Comparison of ENCODE assay signal across 9 mouse cellular contexts in the genomic region with DNA sequence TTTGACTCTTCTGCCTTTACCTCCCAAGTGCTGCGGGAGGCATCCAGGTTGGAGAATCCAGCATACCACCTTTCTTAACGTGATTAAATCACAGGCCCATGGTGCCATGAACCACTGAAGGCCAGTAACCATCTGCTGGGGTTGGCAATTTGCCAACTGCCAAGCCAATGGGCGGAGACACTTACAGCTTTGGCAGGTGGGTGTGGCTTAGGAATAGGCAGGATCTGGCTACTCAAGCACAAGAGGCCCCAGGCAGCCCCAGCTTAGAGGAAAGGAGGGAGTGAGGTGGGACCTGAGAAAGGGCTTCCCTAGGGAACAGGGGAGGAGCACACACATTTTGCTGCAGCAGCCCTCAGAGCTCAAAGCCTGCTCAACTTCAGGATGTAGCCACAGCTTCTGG. TPM values are rescaled to one million over a fixed set of nuclear protein-coding genes. Genes with fewer than 3 reads are reported as not detected.
DNase-seq lines count a peak whose midpoint lies in the region; ATAC-seq and TF ChIP-seq lines count a peak whose summit lies in the region.
"Had no signal": no experiment of that assay in that cellular context is flagged by ENCODE, and none has a peak within 500 bp of the region (broad histone marks: within the 10 kb centered on the region; RNA-seq: fewer than 3 reads in every experiment).

No protein-coding gene starts in this region.

- H3K4me3 ChIP-seq in kidney, embryonic 15.5 days (replicated peaks): no peak overlapping the region
- H3K4me3 ChIP-seq in liver, embryonic 13.5 days (replicated peaks): peak overlapping the region; percentile 21; the same call in 1 of the 2 replicates
- H3K4me3 ChIP-seq in stomach, postnatal 0 days (ENCODE audit: low read depth, low read length): no peak overlapping the region
- H3K4me3 ChIP-seq: heart, adult 2 months had no signal

- no peak overlapping the region for H3K4me2 ChIP-seq in kidney, embryonic 15.5 days
- H3K4me2 ChIP-seq in liver, embryonic 13.5 days: peak overlapping the region; percentile 80
- H3K4me2 ChIP-seq in stomach, postnatal 0 days (replicated peaks; ENCODE audit: low read depth): no peak overlapping the region

- no peak overlapping the region for H3K27ac ChIP-seq in kidney, embryonic 15.5 days
- peak overlapping the region; percentile 100 for H3K27ac ChIP-seq in liver, embryonic 13.5 days
- H3K27ac ChIP-seq in stomach, postnatal 0 days (replicated peaks): peak overlapping the region; percentile 61; the same call in 1 of the 2 replicates
- H3K27ac ChIP-seq: heart, adult 2 months had no signal

- WGBS in kidney, embryonic 15.5 days: 67% methylated on average over 3 of the region's 3 CpGs
- 61% methylated on average over 3 of the region's 3 CpGs for WGBS in liver, embryonic 13.5 days (ENCODE audit: insufficient replicate concordance)
- 46% methylated on average over 3 of the region's 3 CpGs for WGBS in stomach, postnatal 0 days

- H3K27me3 ChIP-seq in kidney, embryonic 15.5 days: no peaks in the 10 kb centered on the region
- H3K27me3 ChIP-seq in liver, embryonic 13.5 days: no peaks in the 10 kb centered on the region
- H3K27me3 ChIP-seq in stomach, postnatal 0 days (ENCODE audit: control insufficient read depth, insufficient read depth, low read length): no peaks in the 10 kb centered on the region

- peak; percentile 61 for DNase-seq in kidney, postnatal 10 days
- peak; percentile 84 for DNase-seq in adrenal gland, adult 2 months
- peak; percentile 56 for DNase-seq in liver, embryonic 13.5 days
- peak; percentile 82 for DNase-seq in stomach, postnatal 0 days (ENCODE audit: low spot score)
- DNase-seq in heart, adult 8-10 months (ENCODE audit: low spot score): no peak

- peaks cover 20% of the 10 kb centered on the region for H3K4me1 ChIP-seq in kidney, embryonic 15.5 days
- peaks cover 56% of the 10 kb centered on the region for H3K4me1 ChIP-seq in liver, embryonic 13.5 days (replicated peaks)
- no peaks in the 10 kb centered on the region for H3K4me1 ChIP-seq in stomach, postnatal 0 days (replicated peaks; ENCODE audit: control insufficient read depth, insufficient read depth)

- no peaks in the 10 kb centered on the region for H3K9me3 ChIP-seq in kidney, embryonic 15.5 days (replicated peaks)
- H3K9me3 ChIP-seq in liver, embryonic 13.5 days (replicated peaks): no peaks in the 10 kb centered on the region
- H3K9me3 ChIP-seq in stomach, postnatal 0 days (ENCODE audit: control insufficient read depth, low read length): no peaks in the 10 kb centered on the region

- no peak for TF ChIP-seq CTCF in stomach, postnatal 0 days (IDR thresholded peaks at IDR 0.05; ENCODE audit: low read depth)

- TF ChIP-seq EP300 in stomach, postnatal 0 days (optimal IDR thresholded peaks at IDR 0.05): no peak

- ATAC-seq in kidney, embryonic 15.5 days (replicated peaks; ENCODE audit: low FRiP score): no peak
- ATAC-seq in erythroid progenitor cell, adult 5-6 weeks (replicated peaks; ENCODE audit: low FRiP score, poor library complexity, severe bottlenecking): peak; percentile 44
- no peak for ATAC-seq in liver, embryonic 13.5 days (ENCODE audit: low read depth)
- ATAC-seq in stomach, postnatal 0 days (ENCODE audit: low FRiP score, low TSS enrichment): peak; percentile 53
- ATAC-seq in activated CD4-positive, CD25-positive, alpha-beta regulatory T cell, adult 4 months: no peak

- H3K36me3 ChIP-seq in kidney, embryonic 15.5 days: peaks cover 100% of the 10 kb centered on the region
- peaks cover 89% of the 10 kb centered on the region for H3K36me3 ChIP-seq in liver, embryonic 13.5 days
- H3K36me3 ChIP-seq in stomach, postnatal 0 days (ENCODE audit: control insufficient read depth, insufficient read depth, low read length): peaks cover 60% of the 10 kb centered on the region

- no peak overlapping the region for H3K9ac ChIP-seq in kidney, embryonic 15.5 days
- H3K9ac ChIP-seq in liver, embryonic 13.5 days: peak overlapping the region; percentile 81
- 0 out of 2 replicates have a peak overlapping the region, but pooled peaks have one; percentile 14 for H3K9ac ChIP-seq in stomach, postnatal 0 days (ENCODE audit: low read length)

RNA-seq across cellular contexts. Expression of gene Uqcr11, which starts 11.7 kb away (rescaled TPM):
- polyA plus RNA-seq in kidney, embryonic 15.5 days (2015; fragmentation: Nextera tagmentation; extraction: Ambion mirVana): 790 and 798 TPM in 2 replicates
- total RNA-seq in adrenal gland, adult 2 months (2021): 1,000 to 10,000 TPM in 1 of 2 experiments, 100 to 1,000 TPM in 1; 714 to 1,027 TPM
- 2,955 and 2,958 TPM in 2 replicates for polyA plus RNA-seq in adrenal gland, adult 2 months (2012; rRNA removed)
- total RNA-seq in erythroid progenitor cell, adult 5-6 weeks (2015; ENCODE audit: low replicate concordance): 65.8 and 80.0 TPM in 2 replicates
- 67.9 and 87.3 TPM in 2 replicates for total RNA-seq in erythroid progenitor cell, adult 5-6 weeks (2017; ENCODE audit: low replicate concordance)
- polyA plus RNA-seq in liver, embryonic 13.5 days (2015; fragmentation: Nextera tagmentation; extraction: Ambion mirVana): 474 and 603 TPM in 2 replicates
- 859 and 899 TPM in 2 replicates for polyA plus RNA-seq in stomach, postnatal 0 days (2015; fragmentation: Nextera tagmentation; extraction: Ambion mirVana)
- polyA plus RNA-seq in activated CD4-positive, CD25-positive, alpha-beta regulatory T cell, adult 4 months (2017; shearing (Covaris generic)): 100 to 1,000 TPM; 327 to 363 TPM
- 1,000 to 10,000 TPM; 1,795 to 2,190 (median 1,939) TPM for total RNA-seq in heart, adult 8-10 months (2022)

RNA-seq across cellular contexts. Expression of gene Tcf3, which starts 15.1 kb away (rescaled TPM):
- 130 and 138 TPM in 2 replicates for polyA plus RNA-seq in kidney, embryonic 15.5 days (2015; fragmentation: Nextera tagmentation; extraction: Ambion mirVana)
- 10 to 100 TPM; 46.6 to 55.4 TPM for total RNA-seq in adrenal gland, adult 2 months (2021)
- 148 and 152 TPM in 2 replicates for polyA plus RNA-seq in adrenal gland, adult 2 months (2012; rRNA removed)
- total RNA-seq in erythroid progenitor cell, adult 5-6 weeks (2015; ENCODE audit: low replicate concordance): 127 and 148 TPM in 2 replicates
- 140 and 145 TPM in 2 replicates for total RNA-seq in erythroid progenitor cell, adult 5-6 weeks (2017; ENCODE audit: low replicate concordance)
- 55.2 and 56.2 TPM in 2 replicates for polyA plus RNA-seq in liver, embryonic 13.5 days (2015; fragmentation: Nextera tagmentation; extraction: Ambion mirVana)
- 30.9 and 37.0 TPM in 2 replicates for polyA plus RNA-seq in stomach, postnatal 0 days (2015; fragmentation: Nextera tagmentation; extraction: Ambion mirVana)
- 10 to 100 TPM in 1 of 2 experiments, 1 to 10 TPM in 1; 9.3 to 10.7 TPM for polyA plus RNA-seq in activated CD4-positive, CD25-positive, alpha-beta regulatory T cell, adult 4 months (2017; shearing (Covaris generic))
- 10 to 100 TPM; 15.8 to 18.0 (median 17.6) TPM for total RNA-seq in heart, adult 8-10 months (2022)

RNA-seq across cellular contexts. Expression of gene Mbd3, which starts 19.0 kb away (rescaled TPM):
- 260 and 283 TPM in 2 replicates for polyA plus RNA-seq in kidney, embryonic 15.5 days (2015; fragmentation: Nextera tagmentation; extraction: Ambion mirVana)
- 100 to 1,000 TPM; 125 to 146 TPM for total RNA-seq in adrenal gland, adult 2 months (2021)
- 158 and 165 TPM in 2 replicates for polyA plus RNA-seq in adrenal gland, adult 2 months (2012; rRNA removed)
- 33.5 TPM in 2 replicates for total RNA-seq in erythroid progenitor cell, adult 5-6 weeks (2015; ENCODE audit: low replicate concordance)
- total RNA-seq in erythroid progenitor cell, adult 5-6 weeks (2017; ENCODE audit: low replicate concordance): 39.7 and 45.8 TPM in 2 replicates
- polyA plus RNA-seq in liver, embryonic 13.5 days (2015; fragmentation: Nextera tagmentation; extraction: Ambion mirVana): 81.2 and 87.4 TPM in 2 replicates
- 81.1 and 82.9 TPM in 2 replicates for polyA plus RNA-seq in stomach, postnatal 0 days (2015; fragmentation: Nextera tagmentation; extraction: Ambion mirVana)
- polyA plus RNA-seq in activated CD4-positive, CD25-positive, alpha-beta regulatory T cell, adult 4 months (2017; shearing (Covaris generic)): 10 to 100 TPM; 23.6 to 32.0 TPM
- 100 to 1,000 TPM in 1 of 4 experiments, 10 to 100 TPM in 3; 92.9 to 107 (median 97.0) TPM for total RNA-seq in heart, adult 8-10 months (2022)

RNA-seq across cellular contexts. Expression of gene Mex3d, which starts 30.9 kb away (rescaled TPM):
- polyA plus RNA-seq in kidney, embryonic 15.5 days (2015; fragmentation: Nextera tagmentation; extraction: Ambion mirVana): 7.1 and 8.4 TPM in 2 replicates
- 10 to 100 TPM; 19.2 to 19.5 TPM for total RNA-seq in adrenal gland, adult 2 months (2021)
- polyA plus RNA-seq in adrenal gland, adult 2 months (2012; rRNA removed): 60.7 and 61.5 TPM in 2 replicates
- total RNA-seq in erythroid progenitor cell, adult 5-6 weeks (2015; ENCODE audit: low replicate concordance): 1.4 TPM in 1 of 2 replicates, not detected in the other
- total RNA-seq in erythroid progenitor cell, adult 5-6 weeks (2017; ENCODE audit: low replicate concordance): 6.7 TPM in 1 of 2 replicates, not detected in the other
- 1.0 and 1.1 TPM in 2 replicates for polyA plus RNA-seq in liver, embryonic 13.5 days (2015; fragmentation: Nextera tagmentation; extraction: Ambion mirVana)
- 4.1 and 4.5 TPM in 2 replicates for polyA plus RNA-seq in stomach, postnatal 0 days (2015; fragmentation: Nextera tagmentation; extraction: Ambion mirVana)
- polyA plus RNA-seq in activated CD4-positive, CD25-positive, alpha-beta regulatory T cell, adult 4 months (2017; shearing (Covaris generic)): 1 to 10 TPM in 1 of 2 experiments, under 1 TPM in 1; 0.62 to 1.2 TPM
- 1 to 10 TPM; 5.9 to 9.8 (median 8.3) TPM for total RNA-seq in heart, adult 8-10 months (2022)

Comparison
In these comparisons a context has a peak if more than half of its experiments do, and no peak if none do; other contexts are left out.
1. ATAC-seq: peak in erythroid progenitor cell, adult 5-6 weeks (single experiment) and stomach, postnatal 0 days (single experiment); none in kidney, embryonic 15.5 days (single experiment), liver, embryonic 13.5 days (single experiment) and activated CD4-positive, CD25-positive, alpha-beta regulatory T cell, adult 4 months (single experiment).